In the genomic region with DNA sequence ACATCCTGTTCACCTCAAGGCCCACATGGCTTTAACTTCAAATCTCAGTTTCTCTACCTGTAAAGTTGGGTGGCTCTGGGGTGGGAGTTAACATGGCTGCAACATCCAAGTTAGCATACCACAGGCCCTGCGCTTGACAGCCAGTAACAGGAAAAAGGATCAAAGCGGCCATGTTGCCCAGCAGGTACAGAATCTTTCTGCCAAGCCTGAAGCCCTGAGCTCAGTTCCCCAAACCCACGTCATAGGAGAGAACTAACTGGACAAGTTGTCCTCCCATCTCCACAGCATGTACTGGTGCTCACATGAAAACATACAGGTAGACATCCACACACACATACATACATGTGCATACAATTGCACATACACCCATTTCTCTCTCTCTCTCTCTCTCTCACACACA, we compare ENCODE assay signal across 10 mouse cellular contexts. TPM values are rescaled to one million over a fixed set of nuclear protein-coding genes. Genes with fewer than 3 reads are reported as not detected.
DNase-seq lines count a peak whose midpoint lies in the region; ATAC-seq and TF ChIP-seq lines count a peak whose summit lies in the region.
"Had no signal": no experiment of that assay in that cellular context is flagged by ENCODE, and none has a peak within 500 bp of the region (broad histone marks: within the 10 kb centered on the region; RNA-seq: fewer than 3 reads in every experiment).

No protein-coding gene starts in this region.

- H3K4me1 ChIP-seq in kidney, embryonic 14.5 days (ENCODE audit: control insufficient read depth, insufficient read depth, low read length): peaks cover 6% of the 10 kb centered on the region; the same call in 1 of the 2 replicates
- H3K4me1 ChIP-seq in embryonic fibroblast, embryonic 13.5 days (ENCODE audit: control insufficient read depth, insufficient read depth, low read length): peaks cover 8% of the 10 kb centered on the region
- peaks cover 9% of the 10 kb centered on the region for H3K4me1 ChIP-seq in intestine, embryonic 14.5 days (replicated peaks; ENCODE audit: control insufficient read depth, insufficient read depth, low read length)
- peaks cover 12% of the 10 kb centered on the region for H3K4me1 ChIP-seq in midbrain, embryonic 16.5 days (ENCODE audit: control insufficient read depth, insufficient read depth, low read length)

- TF ChIP-seq POLR2A in embryonic fibroblast, embryonic 13.5 days (IDR thresholded peaks at IDR 0.05; ENCODE audit: low read depth, low read length): no peak

- WGBS in kidney, embryonic 14.5 days: 77% methylated on average over 3 of the region's 3 CpGs
- WGBS in intestine, embryonic 14.5 days: 82% methylated on average over 3 of the region's 3 CpGs
- WGBS in midbrain, embryonic 16.5 days: 67% methylated on average over 3 of the region's 3 CpGs

- peak overlapping the region; percentile 81 for H3K4me2 ChIP-seq in kidney, embryonic 14.5 days (replicated peaks; ENCODE audit: low read depth, low read length)
- H3K4me2 ChIP-seq in intestine, embryonic 14.5 days (ENCODE audit: low read length): peak overlapping the region; percentile 82
- peak overlapping the region; percentile 98 for H3K4me2 ChIP-seq in midbrain, embryonic 16.5 days (ENCODE audit: low read length)

- no peak for TF ChIP-seq CTCF in embryonic fibroblast, embryonic 13.5 days (IDR thresholded peaks at IDR 0.05; ENCODE audit: borderline replicate concordance, insufficient read depth, low read length)

- peak overlapping the region; percentile 64 for H3K4me3 ChIP-seq in kidney, embryonic 14.5 days (ENCODE audit: low read length)
- peak overlapping the region; percentile 83 for H3K4me3 ChIP-seq in embryonic fibroblast, embryonic 13.5 days (ENCODE audit: insufficient read depth, low read length)
- H3K4me3 ChIP-seq in intestine, embryonic 14.5 days (ENCODE audit: low read depth, low read length): peak overlapping the region; percentile 71
- H3K4me3 ChIP-seq in midbrain, embryonic 16.5 days (ENCODE audit: low read depth, low read length): peak overlapping the region; percentile 86; the same call in 1 of the 2 replicates

- DNase-seq in kidney, postnatal 25 days: no peak
- no peak for DNase-seq in intestine, embryonic 14.5 days (ENCODE audit: low spot score)
- no peak for DNase-seq in layer of hippocampus, adult 9-10 months (ENCODE audit: low spot score)
- DNase-seq in cerebellum, postnatal 25 days: no peak
- no peak for DNase-seq in retina, embryonic 14.5 days (ENCODE audit: low spot score)
- DNase-seq: cerebellum, postnatal 14 days had no signal

- no peaks in the 10 kb centered on the region for H3K27me3 ChIP-seq in kidney, embryonic 14.5 days (ENCODE audit: control insufficient read depth, insufficient read depth, low read length)
- H3K27me3 ChIP-seq in intestine, embryonic 14.5 days (replicated peaks; ENCODE audit: control insufficient read depth, insufficient read depth, low read length): no peaks in the 10 kb centered on the region
- peaks cover 2% of the 10 kb centered on the region; the same call in 1 of the 2 replicates for H3K27me3 ChIP-seq in midbrain, embryonic 16.5 days (ENCODE audit: control insufficient read depth, insufficient read depth, low read depth, low read length)

- no peaks in the 10 kb centered on the region for H3K36me3 ChIP-seq in kidney, embryonic 14.5 days (ENCODE audit: control insufficient read depth, insufficient read depth, low read length)
- no peaks in the 10 kb centered on the region for H3K36me3 ChIP-seq in intestine, embryonic 14.5 days (ENCODE audit: control insufficient read depth, insufficient read depth, low read length)
- no peaks in the 10 kb centered on the region for H3K36me3 ChIP-seq in midbrain, embryonic 16.5 days (ENCODE audit: control insufficient read depth, insufficient read depth, low read length)

- H3K9me3 ChIP-seq in kidney, embryonic 14.5 days (ENCODE audit: control insufficient read depth, low read length): no peaks in the 10 kb centered on the region
- peaks cover 3% of the 10 kb centered on the region; the same call in 1 of the 2 replicates for H3K9me3 ChIP-seq in intestine, embryonic 14.5 days (ENCODE audit: control insufficient read depth, low read length)
- no peaks in the 10 kb centered on the region for H3K9me3 ChIP-seq in midbrain, embryonic 16.5 days (replicated peaks; ENCODE audit: control insufficient read depth, low read length, poor library complexity, severe bottlenecking)

- no peak overlapping the region; the same call in 1 of the 2 replicates for H3K9ac ChIP-seq in kidney, embryonic 14.5 days (ENCODE audit: low read depth, low read length)
- no peak overlapping the region for H3K9ac ChIP-seq in intestine, embryonic 14.5 days (ENCODE audit: low read length)
- H3K9ac ChIP-seq in midbrain, embryonic 16.5 days (ENCODE audit: low read depth, low read length): no peak overlapping the region

- no peak for ATAC-seq in kidney, embryonic 14.5 days (ENCODE audit: low FRiP score, low TSS enrichment)
- ATAC-seq in intestine, embryonic 14.5 days (replicated peaks; ENCODE audit: low FRiP score, low TSS enrichment, low read depth): no peak
- ATAC-seq in midbrain, embryonic 16.5 days: no peak
- ATAC-seq: activated CD4-positive, CD25-positive, alpha-beta regulatory T cell, adult 4 months had no signal

- H3K27ac ChIP-seq in kidney, embryonic 14.5 days (ENCODE audit: low read depth, low read length): no peak overlapping the region
- peak overlapping the region; percentile 92; the same call in 1 of the 2 replicates for H3K27ac ChIP-seq in embryonic fibroblast, embryonic 13.5 days (ENCODE audit: insufficient read depth, low read length)
- no peak overlapping the region for H3K27ac ChIP-seq in intestine, embryonic 14.5 days (ENCODE audit: low read depth)
- no peak overlapping the region for H3K27ac ChIP-seq in midbrain, embryonic 16.5 days (ENCODE audit: low read length)

RNA-seq across cellular contexts. Expression of a gene that starts 2.1 kb away (rescaled TPM):
- polyA plus RNA-seq in kidney, embryonic 14.5 days (2014; fragmentation: Nextera tagmentation; extraction: Ambion mirVana): 48.0 and 75.0 TPM in 2 replicates
- polyA plus RNA-seq in embryonic fibroblast, embryonic 13.5 days (2011; ENCODE audit: insufficient read length, low read depth, missing spikeins): 134 and 136 TPM in 2 replicates
- 20.4 and 25.9 TPM in 2 replicates for polyA plus RNA-seq in intestine, embryonic 14.5 days (2014; fragmentation: Nextera tagmentation; extraction: Ambion mirVana)
- polyA plus RNA-seq in midbrain, embryonic 16.5 days (2015; fragmentation: Nextera tagmentation; extraction: Ambion mirVana): 8.6 and 10.2 TPM in 2 replicates
